Comparison of ENCODE assay signal across 14 mouse cellular contexts in genomic region chr8:57326091-57327065, GRCm38 (mm10). TPM values are rescaled to one million over a fixed set of nuclear protein-coding genes. Genes with fewer than 3 reads are reported as not detected.
A peak's percentile ranks its signal among the peaks of the same experiment; 100 is the strongest.
DNase-seq lines count a peak whose midpoint lies in the region; ATAC-seq and TF ChIP-seq lines count a peak whose summit lies in the region.
"Had no signal": no experiment of that assay in that cellular context is flagged by ENCODE, and none has a peak within 500 bp of the region (broad histone marks: within the 10 kb centered on the region; RNA-seq: fewer than 3 reads in every experiment).

No protein-coding gene starts in this region.

- H3K4me2 ChIP-seq in forebrain, embryonic 11.5 days (ENCODE audit: low read depth, low read length, severe bottlenecking): no peak overlapping the region
- H3K4me2 ChIP-seq in forebrain, postnatal 0 days (ENCODE audit: low read depth): no peak overlapping the region
- peak overlapping the region; percentile 47 for H3K4me2 ChIP-seq in liver, embryonic 11.5 days
- H3K4me2 ChIP-seq: forebrain, embryonic 13.5 days had no signal

- no peak overlapping the region for H3K4me3 ChIP-seq in forebrain, embryonic 11.5 days (ENCODE audit: low read depth, low read length)
- H3K4me3 ChIP-seq in forebrain, postnatal 0 days (ENCODE audit: low read depth, low read length): no peak overlapping the region
- peak overlapping the region; percentile 63 for H3K4me3 ChIP-seq in embryonic facial prominence, embryonic 10.5 days
- peak overlapping the region; percentile 58 for H3K4me3 ChIP-seq in liver, embryonic 11.5 days (ENCODE audit: low read depth, low read length)
- H3K4me3 ChIP-seq: forebrain, embryonic 13.5 days had no signal

- H3K36me3 ChIP-seq in forebrain, embryonic 11.5 days (ENCODE audit: control insufficient read depth, insufficient read depth, low read length): no peaks in the 10 kb centered on the region
- no peaks in the 10 kb centered on the region for H3K36me3 ChIP-seq in forebrain, postnatal 0 days (ENCODE audit: insufficient read depth)
- H3K36me3 ChIP-seq in embryonic facial prominence, embryonic 10.5 days (replicated peaks): no peaks in the 10 kb centered on the region
- H3K36me3 ChIP-seq in liver, embryonic 11.5 days (ENCODE audit: control insufficient read depth, insufficient read depth, low read length): no peaks in the 10 kb centered on the region

- H3K27me3 ChIP-seq in forebrain, embryonic 11.5 days (ENCODE audit: control insufficient read depth, insufficient read depth, low read length): peaks cover 93% of the 10 kb centered on the region
- H3K27me3 ChIP-seq in forebrain, postnatal 0 days (ENCODE audit: insufficient read depth, low read length): peaks cover 87% of the 10 kb centered on the region
- H3K27me3 ChIP-seq in embryonic facial prominence, embryonic 10.5 days (replicated peaks; ENCODE audit: low read depth, poor library complexity, severe bottlenecking): peaks cover 100% of the 10 kb centered on the region
- peaks cover 98% of the 10 kb centered on the region for H3K27me3 ChIP-seq in liver, embryonic 11.5 days (replicated peaks; ENCODE audit: control insufficient read depth, insufficient read depth, low read length)

- no peak overlapping the region for H3K9ac ChIP-seq in forebrain, embryonic 11.5 days (ENCODE audit: low read length)
- H3K9ac ChIP-seq in forebrain, postnatal 0 days: no peak overlapping the region
- H3K9ac ChIP-seq in liver, embryonic 11.5 days (ENCODE audit: low read depth, low read length): peak overlapping the region; percentile 48
- H3K9ac ChIP-seq: forebrain, embryonic 13.5 days had no signal

- H3K9me3 ChIP-seq in forebrain, embryonic 11.5 days (ENCODE audit: control insufficient read depth, low read length): no peaks in the 10 kb centered on the region
- H3K9me3 ChIP-seq in forebrain, postnatal 0 days (ENCODE audit: low read length): 0 out of 2 replicates have a peak, but pooled peaks cover 5% of the 10 kb centered on the region
- H3K9me3 ChIP-seq in embryonic facial prominence, embryonic 10.5 days: no peaks in the 10 kb centered on the region
- H3K9me3 ChIP-seq in liver, embryonic 11.5 days (ENCODE audit: control insufficient read depth, low read length): no peaks in the 10 kb centered on the region
- H3K9me3 ChIP-seq: forebrain, embryonic 13.5 days had no signal

- ATAC-seq in forebrain, embryonic 11.5 days (replicated peaks; ENCODE audit: low FRiP score): no peak
- ATAC-seq in forebrain, postnatal 0 days: no peak
- no peak for ATAC-seq in liver, embryonic 11.5 days (replicated peaks; ENCODE audit: low FRiP score)
- ATAC-seq: forebrain, embryonic 13.5 days had no signal

- intact Hi-C loops in heart, postnatal 10 days (cut with DNase I): no loop called here

- peak; percentile 61 for DNase-seq in forebrain, embryonic 11.5 days (ENCODE audit: low spot score)
- no peak for DNase-seq in forebrain, postnatal 0 days
- DNase-seq in embryonic facial prominence, embryonic 10.5 days (ENCODE audit: low spot score): peak; percentile 49
- peak; percentile 61 to 69 for DNase-seq in heart, postnatal 10 days
- peak; percentile 35 for DNase-seq in liver, embryonic 11.5 days (ENCODE audit: low spot score)
- no peak for DNase-seq in thymus, postnatal 4 days
- DNase-seq in spleen, adult 12 weeks (ENCODE audit: low spot score): no peak
- no peak for DNase-seq in right cerebral cortex, adult 18-20 months
- DNase-seq: kidney, adult 2 months; lung, adult 2 months had no signal

- no peak for TF ChIP-seq CTCF in forebrain, postnatal 0 days (IDR thresholded peaks at IDR 0.05; ENCODE audit: low read depth)

- no peak overlapping the region for H3K27ac ChIP-seq in forebrain, embryonic 11.5 days (ENCODE audit: low read depth, low read length)
- no peak overlapping the region for H3K27ac ChIP-seq in forebrain, postnatal 0 days (ENCODE audit: low read depth, low read length)
- peak overlapping the region; percentile 60 for H3K27ac ChIP-seq in embryonic facial prominence, embryonic 10.5 days (replicated peaks)
- H3K27ac ChIP-seq in liver, embryonic 11.5 days (ENCODE audit: low read depth, low read length): peak overlapping the region; percentile 65
- H3K27ac ChIP-seq: forebrain, embryonic 13.5 days had no signal

- WGBS in forebrain, embryonic 11.5 days: under 1% methylated on average over 27 of the region's 27 CpGs
- WGBS in forebrain, postnatal 0 days: 6% methylated on average over 27 of the region's 27 CpGs
- 2% methylated on average over 27 of the region's 27 CpGs for WGBS in embryonic facial prominence, embryonic 10.5 days
- WGBS in liver, embryonic 11.5 days: 22% methylated on average over 27 of the region's 27 CpGs

- peaks cover 12% of the 10 kb centered on the region for H3K4me1 ChIP-seq in forebrain, embryonic 11.5 days (replicated peaks; ENCODE audit: control insufficient read depth, insufficient read depth, low read length)
- H3K4me1 ChIP-seq in forebrain, postnatal 0 days (ENCODE audit: insufficient read depth): no peaks in the 10 kb centered on the region
- peaks cover 40% of the 10 kb centered on the region for H3K4me1 ChIP-seq in embryonic facial prominence, embryonic 10.5 days
- 0 out of 2 replicates have a peak, but pooled peaks cover 7% of the 10 kb centered on the region for H3K4me1 ChIP-seq in liver, embryonic 11.5 days (replicated peaks; ENCODE audit: control insufficient read depth, insufficient read depth, low read length)

RNA-seq across cellular contexts. Expression of gene Hand2, which starts 5.6 kb away (rescaled TPM):
- not detected in 2 replicates for polyA plus RNA-seq in forebrain, embryonic 11.5 days (2014; fragmentation: Nextera tagmentation; extraction: Ambion mirVana)
- not detected in 2 replicates for total RNA-seq in forebrain, postnatal 0 days (2014; rRNA removed)
- polyA plus RNA-seq in forebrain, postnatal 0 days (2015; fragmentation: Nextera tagmentation; extraction: Ambion mirVana): not detected in 2 replicates
- 3.9 and 5.4 TPM in 2 replicates for polyA plus RNA-seq in embryonic facial prominence, embryonic 10.5 days (2016; fragmentation: Nextera tagmentation; extraction: Ambion mirVana)
- total RNA-seq in heart, postnatal 10 days (2021): 10 to 100 TPM; 52.5 to 58.9 TPM
- polyA plus RNA-seq in liver, embryonic 11.5 days (2014; fragmentation: Nextera tagmentation; extraction: Ambion mirVana): 5.4 TPM in 2 replicates
- total RNA-seq: common myeloid progenitor, adult 5-6 weeks; layer of hippocampus, postnatal 14 days had no signal
- polyA plus RNA-seq: forebrain, embryonic 13.5 days; neural tube, embryonic 14.5 days had no signal

Comparison
In these comparisons a context has a peak if more than half of its experiments do, and no peak if none do; other contexts are left out.
1. DNase-seq: peak in forebrain, embryonic 11.5 days (single experiment), embryonic facial prominence, embryonic 10.5 days (single experiment), heart, postnatal 10 days (2 of 2) and liver, embryonic 11.5 days (single experiment); none in forebrain, postnatal 0 days (single experiment), thymus, postnatal 4 days (single experiment), spleen, adult 12 weeks (single experiment) and right cerebral cortex, adult 18-20 months (single experiment).
2. H3K27ac ChIP-seq: peak in embryonic facial prominence, embryonic 10.5 days (single experiment) and liver, embryonic 11.5 days (single experiment); none in forebrain, embryonic 11.5 days (single experiment) and forebrain, postnatal 0 days (single experiment).
3. H3K4me3 ChIP-seq: peak in embryonic facial prominence, embryonic 10.5 days (single experiment) and liver, embryonic 11.5 days (single experiment); none in forebrain, embryonic 11.5 days (single experiment) and forebrain, postnatal 0 days (single experiment).